Mouse (Mus musculus) E14TG2a.4 (cell line): Measurements from ENCODE around the gene Spata31d1a.
A peak's percentile ranks its signal among the peaks of the same experiment; 100 is the strongest.
"Not testable (repeated sequence)": the region's sequence is repeated elsewhere in the genome, so short reads cannot be mapped to it uniquely, and the experiment has no call there.

Experiments
- H3K27me3 ChIP-seq: 2 replicates; pipeline ENCODE4 v1.6.1; 2014; ENCODE audit warnings: low read length, control low read depth; ENCODE audit not compliant: insufficient read depth
- H3K36me3 ChIP-seq: 2 replicates; pipeline ENCODE4 v1.6.1; 2014; ENCODE audit warnings: low read length, control low read depth; ENCODE audit not compliant: insufficient read depth
- H3K4me1 ChIP-seq: replicated peaks from 2 replicates; pipeline ENCODE4 v1.6.1; 2014; ENCODE audit warnings: low read depth, low read length, control low read depth
- H3K4me3 ChIP-seq: replicated peaks from 2 replicates; pipeline ENCODE4 v1.5.1; 2014; ENCODE audit warnings: mild to moderate bottlenecking, low read length
- H3K9me3 ChIP-seq: 2 replicates; pipeline ENCODE4 v1.6.1; 2014; ENCODE audit warnings: low read length, control low read depth
- CTCF ChIP-seq: conservative IDR thresholded peaks from 2 replicates; pipeline ENCODE4 v1.5.1; 2014; ENCODE audit warnings: low read length
- NANOG ChIP-seq: IDR thresholded peaks from 2 replicates; pipeline ENCODE4 v1.6.1; 2014; ENCODE audit warnings: borderline replicate concordance, low read length, mixed read lengths
- POU5F1 ChIP-seq: IDR thresholded peaks from 2 replicates; pipeline ENCODE4 v1.6.1; 2014; ENCODE audit warnings: low read length, borderline replicate concordance

Gene Spata31d1a

GRCm38 (mm10) chr13:59738455-59738854, 28.3 kb upstream of the Spata31d1a start:
- Histone ChIP-seq H3K4me1 (peaks cover 22% of the 10 kb centered on the region), H3K36me3 (no peaks in the 10 kb centered on the region), H3K4me3 (no peak overlapping the region), H3K9me3 (no peaks in the 10 kb centered on the region), H3K27me3 (no peaks in the 10 kb centered on the region)
- no peak for TF ChIP-seq CTCF

GRCm38 (mm10) chr13:59735190-59735589, 25.1 kb upstream of the Spata31d1a start:
- Histone ChIP-seq H3K4me3 (no peak overlapping the region), H3K36me3 (no peaks in the 10 kb centered on the region)

GRCm38 (mm10) chr13:59734347-59734746, 24.2 kb upstream of the Spata31d1a start:
- not testable (repeated sequence) for H3K9me3 ChIP-seq, H3K27me3 ChIP-seq, H3K36me3 ChIP-seq
- Histone ChIP-seq H3K4me3 (peak overlapping the region; percentile 11; the same call in 1 of the 2 replicates), H3K4me1 (peaks cover 44% of the 10 kb centered on the region)

More at GRCm38 (mm10) chr13:59735190-59735589, 25.1 kb upstream of the Spata31d1a start:
- peaks cover 41% of the 10 kb centered on the region for H3K4me1 ChIP-seq
- TF ChIP-seq CTCF (no peak), NANOG (no peak), POU5F1 (no peak)
- no peaks in the 10 kb centered on the region for H3K9me3 ChIP-seq
- H3K27me3 ChIP-seq = no peaks in the 10 kb centered on the region

- no peaks in the 10 kb centered on the region for H3K9me3 ChIP-seq
- no peak overlapping the region for H3K4me3 ChIP-seq
- H3K36me3 ChIP-seq = no peaks in the 10 kb centered on the region
- H3K27me3 ChIP-seq = no peaks in the 10 kb centered on the region
- TF ChIP-seq NANOG (no peak), CTCF (no peak), POU5F1 (no peak)
- peaks cover 44% of the 10 kb centered on the region for H3K4me1 ChIP-seq
These were observed 23.8 kb upstream of the Spata31d1a start for GRCm38 (mm10) chr13:59733936-59734335.

- no peak for TF ChIP-seq POU5F1
- TF ChIP-seq NANOG = no peak
- Histone ChIP-seq H3K36me3 (no peaks in the 10 kb centered on the region), H3K4me1 (peaks cover 67% of the 10 kb centered on the region), H3K4me3 (no peak within 1 kb of the TSS), H3K9me3 (no peaks in the 10 kb centered on the region), H3K27me3 (peaks cover 5% of the 10 kb centered on the region; the same call in 1 of the 2 replicates)
These were observed 21.5 kb upstream of the Spata31d1a start, which contains the start of gene Spata31d1d for GRCm38 (mm10) chr13:59731652-59732051. Gene Spata31d1d (minus strand): TSS chr13:59731752.

GRCm38 (mm10) chr13:59728378-59729093, 18.4 kb upstream of the Spata31d1a start:
- peaks cover 73% of the 10 kb centered on the region for H3K4me1 ChIP-seq
- no peak for TF ChIP-seq NANOG
- peak; percentile 88 for TF ChIP-seq CTCF
- peaks cover 16% of the 10 kb centered on the region for H3K27me3 ChIP-seq
- H3K9me3 ChIP-seq = no peaks in the 10 kb centered on the region
- no peaks in the 10 kb centered on the region for H3K36me3 ChIP-seq
- H3K4me3 ChIP-seq = peak overlapping the region; percentile 27; the same call in 1 of the 2 replicates

- TF ChIP-seq CTCF (no peak), NANOG (no peak), POU5F1 (no peak)
- H3K4me1 ChIP-seq = peaks cover 59% of the 10 kb centered on the region
- H3K36me3 ChIP-seq = no peaks in the 10 kb centered on the region
- peaks cover 19% of the 10 kb centered on the region for H3K27me3 ChIP-seq
- no peaks in the 10 kb centered on the region for H3K9me3 ChIP-seq
- H3K4me3 ChIP-seq = peak overlapping the region; percentile 66
These were observed 16.2 kb upstream of the Spata31d1a start for GRCm38 (mm10) chr13:59726139-59726867.

- H3K36me3 ChIP-seq, H3K9me3 ChIP-seq, H3K4me3 ChIP-seq: not testable (repeated sequence)
- H3K4me1 ChIP-seq = peaks cover 41% of the 10 kb centered on the region
- H3K27me3 ChIP-seq = peaks cover 20% of the 10 kb centered on the region
These were observed 12.0 kb upstream of the Spata31d1a start for GRCm38 (mm10) chr13:59722089-59722488.

GRCm38 (mm10) chr13:59719475-59719874, 9.3 kb upstream of the Spata31d1a start:
- no peaks in the 10 kb centered on the region for H3K9me3 ChIP-seq
- peaks cover 29% of the 10 kb centered on the region for H3K4me1 ChIP-seq
- TF ChIP-seq NANOG (no peak), POU5F1 (no peak), CTCF (no peak)
- H3K36me3 ChIP-seq = no peaks in the 10 kb centered on the region
- H3K27me3 ChIP-seq = peaks cover 24% of the 10 kb centered on the region
- H3K4me3 ChIP-seq = no peak overlapping the region

- Histone ChIP-seq H3K27me3 (peaks cover 29% of the 10 kb centered on the region), H3K4me1 (peaks cover 30% of the 10 kb centered on the region)
- H3K36me3 ChIP-seq, H3K9me3 ChIP-seq, H3K4me3 ChIP-seq: not testable (repeated sequence)
These were observed 8.8 kb upstream of the Spata31d1a start for GRCm38 (mm10) chr13:59718857-59719440.
